Mouse (Mus musculus): ENCODE results near the gene Galk1. TPM values are rescaled to one million over a fixed set of nuclear protein-coding genes. Genes with fewer than 3 reads are reported as not detected.

The Galk1 gene
- polyA plus RNA-seq, 1 experiment = 132 TPM

- TF ChIP-seq GATA1 (IDR thresholded peaks at IDR 0.05; ENCODE audit: low read length) = no peak
These were observed 38.0 kb downstream of the Galk1 start, which contains the start of gene Itgb4 for GRCm38 (mm10) chr11:115974309-115975082. TSS of gene Itgb4 (plus strand) at chr11:115974709.

- no peak for TF ChIP-seq GATA1 (IDR thresholded peaks at IDR 0.05; ENCODE audit: low read length)
These were observed 41.5 kb downstream of the Galk1 start for GRCm38 (mm10) chr11:115971016-115971415.

GRCm38 (mm10) chr11:115970006-115970673 lies 42.4 kb downstream of the Galk1 start:
- no peak for TF ChIP-seq GATA1 (IDR thresholded peaks at IDR 0.05; ENCODE audit: low read length)

GRCm38 (mm10) chr11:115968731-115969405 lies 43.7 kb downstream of the Galk1 start:
- TF ChIP-seq GATA1 (IDR thresholded peaks at IDR 0.05; ENCODE audit: low read length) = no peak

- no peak for TF ChIP-seq GATA1 (IDR thresholded peaks at IDR 0.05; ENCODE audit: low read length)
These were observed 47.4 kb downstream of the Galk1 start for GRCm38 (mm10) chr11:115964977-115965604.

GRCm38 (mm10) chr11:115962651-115963412 lies 49.7 kb downstream of the Galk1 start:
- TF ChIP-seq GATA1 (IDR thresholded peaks at IDR 0.05; ENCODE audit: low read length) = no peak

GRCm38 (mm10) chr11:115959018-115959417 lies 53.5 kb downstream of the Galk1 start:
- TF ChIP-seq GATA1 (IDR thresholded peaks at IDR 0.05; ENCODE audit: low read length) = no peak

Other genes starting within 250 kb of the Galk1 start
- 54.3 and 62.3 TPM in 2 replicates for gene Tmem94, start 247.3 kb downstream of the Galk1 start, polyA plus RNA-seq (2012)
- gene Caskin2, start 199.1 kb downstream of the Galk1 start, polyA plus RNA-seq (2012) = 0.68 and 0.82 TPM in 2 replicates
- 50.6 and 63.7 TPM in 2 replicates for gene Tsen54, start 198.0 kb downstream of the Galk1 start, polyA plus RNA-seq (2012)
- 23.4 and 41.3 TPM in 2 replicates for gene Llgl2, start 188.7 kb downstream of the Galk1 start, polyA plus RNA-seq (2012)
- gene Myo15b, start 154.3 kb downstream of the Galk1 start, polyA plus RNA-seq (2012) = 0.41 and 0.46 TPM in 2 replicates
- gene Smim5, start 112.8 kb downstream of the Galk1 start, polyA plus RNA-seq (2012) = 9.2 and 13.4 TPM in 2 replicates
- gene Smim6, start 100.7 kb downstream of the Galk1 start, polyA plus RNA-seq (2012) = 0.21 TPM in 1 of 2 replicates, not detected in the other
- 26.9 and 40.4 TPM in 2 replicates for gene Sap30bp, start 79.4 kb downstream of the Galk1 start, polyA plus RNA-seq (2012)
- 13.3 and 22.0 TPM in 2 replicates for gene Recql5, start 79.2 kb downstream of the Galk1 start, polyA plus RNA-seq (2012)
- 0.04 and 0.13 TPM in 2 replicates for gene Itgb4, start 38.0 kb downstream of the Galk1 start, polyA plus RNA-seq (2012)
- 312 and 429 TPM in 2 replicates for gene H3f3b, start 15.2 kb upstream of the Galk1 start, polyA plus RNA-seq (2012)
- 56.9 and 68.4 TPM in 2 replicates for gene Unk, start 17.6 kb upstream of the Galk1 start, polyA plus RNA-seq (2012)
- 170 and 235 TPM in 2 replicates for gene Unc13d, start 65.2 kb upstream of the Galk1 start, polyA plus RNA-seq (2012)
- 591 and 669 TPM in 2 replicates for gene Wbp2, start 74.3 kb upstream of the Galk1 start, polyA plus RNA-seq (2012)
- not detected in 2 replicates for gene Trim47, start 114.5 kb upstream of the Galk1 start, polyA plus RNA-seq (2012)
- not detected in 2 replicates for gene Trim65, start 118.4 kb upstream of the Galk1 start, polyA plus RNA-seq (2012)
- 152 and 200 TPM in 2 replicates for gene Mrpl38, start 126.1 kb upstream of the Galk1 start, polyA plus RNA-seq (2012)
- 26.9 and 34.1 TPM in 2 replicates for gene Fbf1, start 155.4 kb upstream of the Galk1 start, polyA plus RNA-seq (2012)
- gene Ten1, start 186.1 kb upstream of the Galk1 start, polyA plus RNA-seq (2012) = 114 and 122 TPM in 2 replicates
- 1.8 and 2.5 TPM in 2 replicates for gene Acox1, start 186.3 kb upstream of the Galk1 start, polyA plus RNA-seq (2012)
- gene Evpl, start 225.4 kb upstream of the Galk1 start, polyA plus RNA-seq (2012) = 0.01 and 0.02 TPM in 2 replicates